Mouse (Mus musculus) monocyte, adult 2 months (primary cell): ENCODE results near the gene Zfand3.

Source experiments
- DNase-seq, 2 experiments: peaks; one replicate each; pipeline ENCODE4 v3.0.0; 2022; ENCODE audit warnings: low spot score in 2 of 2, low read depth in 1 of 2

Zfand3 gene

DNA sequence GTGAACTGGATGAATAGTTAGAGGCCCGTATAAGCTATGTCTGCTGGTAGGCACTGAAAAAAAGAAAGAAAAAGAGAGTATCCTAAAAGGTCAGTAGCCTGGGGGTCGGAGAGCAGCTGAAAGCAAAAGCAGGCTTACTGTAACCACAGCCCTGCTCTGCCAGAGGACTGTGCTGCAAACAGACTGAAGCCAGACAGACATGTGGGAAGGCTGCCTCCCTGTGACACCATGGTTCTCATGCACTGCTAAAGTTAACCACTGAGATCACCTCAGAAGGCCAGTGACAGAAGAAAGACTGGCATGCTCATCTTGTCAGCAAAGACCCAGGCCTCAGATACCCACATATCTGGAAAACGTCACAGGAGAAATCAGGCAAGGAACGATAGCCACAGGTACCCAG is 253.9 kb downstream of the Zfand3 start:
- DNase-seq = no peak

DNA sequence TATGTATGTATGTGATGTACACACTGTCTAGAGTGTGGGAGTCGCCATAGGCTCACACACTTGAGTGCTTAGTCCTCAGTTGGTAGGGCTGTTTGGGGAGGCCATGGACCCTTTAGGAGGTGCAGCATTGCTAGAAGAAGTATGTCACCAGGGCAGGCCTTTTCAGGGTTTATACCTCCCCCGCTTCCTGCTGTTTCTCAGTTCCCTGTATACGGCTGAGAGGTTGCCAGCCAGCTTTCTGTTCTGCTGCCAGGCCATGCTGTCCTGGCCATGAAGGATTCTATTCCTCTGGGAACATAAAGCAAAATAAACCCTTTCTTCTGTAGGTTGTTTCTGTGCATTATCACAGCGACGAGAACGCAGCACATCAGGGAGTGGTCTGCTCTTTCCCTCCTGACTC is 255.4 kb downstream of the Zfand3 start:
- no peak for DNase-seq
